Mouse (Mus musculus) hindbrain, embryonic 11.5 days (tissue): ENCODE data around the gene Tshz2. TPM values are rescaled to one million over a fixed set of nuclear protein-coding genes. Genes with fewer than 3 reads are reported as not detected.

Experiments used
- ATAC-seq: fragments of 200-750 bp; cut with Nextera tagmentation; 2 replicates; pipeline ENCODE4 v1.8.0; 2017; ENCODE audit warnings: mild to moderate bottlenecking, moderate TSS enrichment, moderate library complexity; ENCODE audit not compliant: low FRiP score
- DNase-seq: peaks from one replicate; pipeline ENCODE4 v3.0.0-alpha.2; 2015; ENCODE audit warnings: low spot score
- H3K27ac ChIP-seq: fragments of 300-500 bp; sonication (generic); 2 replicates; pipeline ENCODE4 v1.5.1; 2014; ENCODE audit warnings: mild to moderate bottlenecking, low read depth, low read length
- H3K27me3 ChIP-seq: fragments of 300-500 bp; sonication (generic); 2 replicates; pipeline ENCODE4 v1.6.1; 2014; ENCODE audit warnings: mild to moderate bottlenecking, low read length, moderate library complexity, mixed read lengths; ENCODE audit not compliant: control insufficient read depth, insufficient read depth
- H3K36me3 ChIP-seq: fragments of 300-500 bp; sonication (generic); 2 replicates; pipeline ENCODE4 v1.6.1; 2014; ENCODE audit warnings: mild to moderate bottlenecking, low read length, moderate library complexity, mixed read lengths; ENCODE audit not compliant: control insufficient read depth, insufficient read depth
- H3K4me1 ChIP-seq: fragments of 300-500 bp; sonication (generic); replicated peaks from 2 replicates; pipeline ENCODE4 v1.6.1; 2014; ENCODE audit warnings: low read length, mixed read lengths; ENCODE audit not compliant: control insufficient read depth, insufficient read depth
- H3K4me2 ChIP-seq: fragments of 300-500 bp; sonication (generic); replicated peaks from 2 replicates; pipeline ENCODE4 v1.6.1; 2014; ENCODE audit warnings: mild to moderate bottlenecking, low read depth, low read length
- H3K4me3 ChIP-seq: fragments of 300-500 bp; sonication (generic); 2 replicates; pipeline ENCODE4 v1.5.1; 2014; ENCODE audit warnings: low read depth, low read length
- H3K9ac ChIP-seq: fragments of 300-500 bp; sonication (generic); 2 replicates; pipeline ENCODE4 v1.6.1; 2014; ENCODE audit warnings: low read depth, low read length
- H3K9me3 ChIP-seq: fragments of 300-500 bp; sonication (generic); 2 replicates; pipeline ENCODE4 v1.6.1; 2016; ENCODE audit warnings: low read length; ENCODE audit not compliant: control insufficient read depth
- WGBS: fragments of 180-500 bp; shearing (Covaris S2); extraction: QIAGEN DNeasy Blood & Tissue Kit; methylation state at CpG from one replicate; pipeline ENCODE4 v1.1.7; 2014; 5-methylcytosine and 5-hydroxymethylcytosine counted together
- polyA plus RNA-seq: library from polyadenylated mRNA; unstranded; fragments of >200 nt; fragmentation: Nextera tagmentation; extraction: Ambion mirVana; gene quantifications from 2 replicates; pipeline ENCODE4 v1.2.1, GENCODE M21; 2014

The Tshz2 gene
- polyA plus RNA-seq, 1 experiment from 2014 or later: 6.4 TPM

DNA sequence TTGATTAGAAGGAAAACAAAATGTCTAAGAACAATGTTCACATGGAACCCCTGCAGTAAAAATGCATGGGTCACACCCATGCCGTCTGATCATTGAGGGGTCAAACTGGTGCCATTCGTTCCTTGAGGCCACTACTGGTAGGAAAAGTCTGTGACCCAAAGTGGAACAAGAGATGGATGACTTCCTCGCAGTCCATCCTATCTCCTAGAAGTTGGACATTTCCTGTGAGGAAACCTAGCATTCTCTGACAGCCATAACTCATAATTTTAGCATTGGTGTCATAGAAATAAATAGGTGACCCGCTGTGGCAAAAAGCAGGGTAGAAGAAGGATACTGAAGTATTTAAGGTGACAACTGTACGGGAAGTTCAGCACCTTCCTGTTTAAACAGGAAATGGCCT is 41.4 kb downstream of the Tshz2 start:
- Histone ChIP-seq H3K27ac (no peak overlapping the region), H3K4me1 (no peaks in the 10 kb centered on the region), H3K4me3 (no peak overlapping the region), H3K9me3 (no peaks in the 10 kb centered on the region), H3K9ac (no peak overlapping the region), H3K36me3 (no peaks in the 10 kb centered on the region), H3K27me3 (no peaks in the 10 kb centered on the region), H3K4me2 (no peak overlapping the region)
- WGBS: 88% methylated on average over 5 of the region's 5 CpGs
- DNase-seq: no peak
- no peak for ATAC-seq

DNA sequence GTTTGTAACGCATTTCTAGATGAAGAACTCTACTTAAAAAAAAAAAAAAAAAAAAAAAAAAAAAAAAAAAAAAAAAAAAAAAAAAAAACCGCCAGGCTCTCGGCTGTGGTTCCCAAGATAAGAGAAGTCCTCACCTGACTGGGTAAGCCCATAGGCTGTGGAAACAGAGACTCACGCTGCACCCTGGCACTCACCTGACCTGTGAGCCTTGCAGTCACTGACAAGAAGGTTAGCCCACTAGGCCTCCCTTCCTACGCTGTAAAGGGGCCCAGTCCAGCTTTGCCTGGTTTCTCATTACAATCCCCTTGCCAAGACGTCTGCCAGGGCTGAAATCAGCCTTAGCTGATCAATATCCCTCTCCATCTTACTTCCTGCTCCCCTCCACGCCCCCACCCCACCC is 46.5 kb downstream of the Tshz2 start:
- Histone ChIP-seq H3K27ac (no peak overlapping the region), H3K4me1 (no peaks in the 10 kb centered on the region), H3K9me3 (no peaks in the 10 kb centered on the region), H3K4me3 (no peak overlapping the region), H3K9ac (no peak overlapping the region), H3K36me3 (no peaks in the 10 kb centered on the region), H3K27me3 (no peaks in the 10 kb centered on the region), H3K4me2 (no peak overlapping the region)
- DNase-seq (no peak), ATAC-seq (no peak)
- WGBS: 77% methylated on average over 7 of the region's 7 CpGs

DNA sequence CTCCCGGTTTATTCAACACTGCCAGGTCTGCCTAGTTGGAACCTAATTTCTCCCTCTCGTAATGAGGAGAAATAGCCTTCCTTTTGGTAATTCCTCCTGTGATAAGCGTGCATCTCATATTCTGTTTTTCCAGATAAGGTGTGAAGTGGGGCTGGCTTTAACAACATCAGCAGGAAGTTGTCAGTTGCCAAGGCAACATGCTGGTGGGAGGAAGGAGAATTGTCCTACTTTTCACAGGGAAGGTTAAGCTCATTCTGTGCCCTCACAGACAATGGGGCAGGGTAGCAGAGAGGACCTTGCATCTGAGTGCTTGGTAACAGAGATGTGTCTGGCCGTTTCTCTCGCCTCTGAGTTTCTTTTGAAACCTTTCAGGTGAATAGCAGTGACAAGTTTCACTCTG is 47.1 kb downstream of the Tshz2 start:
- Histone ChIP-seq H3K27me3 (no peaks in the 10 kb centered on the region), H3K4me3 (no peak overlapping the region), H3K4me1 (no peaks in the 10 kb centered on the region), H3K27ac (no peak overlapping the region), H3K9me3 (no peaks in the 10 kb centered on the region), H3K36me3 (no peaks in the 10 kb centered on the region), H3K9ac (no peak overlapping the region), H3K4me2 (no peak overlapping the region)
- 56% methylated on average over 5 of the region's 5 CpGs for WGBS
- no peak for DNase-seq
- no peak for ATAC-seq

GRCm38 (mm10) chr2:169685260-169685659 is 52.4 kb downstream of the Tshz2 start:
- Histone ChIP-seq H3K27ac (no peak overlapping the region), H3K9ac (no peak overlapping the region), H3K4me1 (no peaks in the 10 kb centered on the region; the same call in 1 of the 2 replicates), H3K27me3 (no peaks in the 10 kb centered on the region), H3K36me3 (no peaks in the 10 kb centered on the region), H3K9me3 (no peaks in the 10 kb centered on the region), H3K4me2 (no peak overlapping the region), H3K4me3 (no peak overlapping the region)
- no peak for ATAC-seq
- WGBS: 48% methylated on average over 5 of the region's 5 CpGs
- DNase-seq: no peak

DNA sequence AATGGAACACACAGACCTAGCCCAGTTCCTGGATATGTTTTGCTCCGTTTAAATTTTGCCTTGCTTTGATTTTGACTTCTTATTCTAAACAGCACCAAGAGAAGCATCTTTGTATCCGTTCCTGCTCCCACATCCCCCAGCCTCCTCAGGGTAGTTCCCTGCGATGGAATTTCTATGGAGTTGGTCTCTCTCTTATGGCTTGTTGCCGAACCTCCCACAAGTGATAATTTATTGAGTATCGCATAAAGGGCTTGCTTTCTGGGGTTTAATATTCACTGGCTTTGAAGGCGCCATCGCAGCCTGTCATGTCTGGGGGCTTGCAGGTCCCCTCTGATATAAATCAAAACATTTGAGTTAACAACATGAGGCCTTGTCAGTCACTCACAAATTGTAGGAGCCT is 52.9 kb downstream of the Tshz2 start:
- Histone ChIP-seq H3K9me3 (no peaks in the 10 kb centered on the region), H3K36me3 (no peaks in the 10 kb centered on the region), H3K27me3 (no peaks in the 10 kb centered on the region), H3K9ac (no peak overlapping the region), H3K4me2 (no peak overlapping the region), H3K4me3 (no peak overlapping the region), H3K27ac (no peak overlapping the region), H3K4me1 (no peaks in the 10 kb centered on the region; the same call in 1 of the 2 replicates)
- WGBS: 81% methylated on average over 7 of the region's 7 CpGs
- DNase-seq: no peak
- ATAC-seq: no peak

DNA sequence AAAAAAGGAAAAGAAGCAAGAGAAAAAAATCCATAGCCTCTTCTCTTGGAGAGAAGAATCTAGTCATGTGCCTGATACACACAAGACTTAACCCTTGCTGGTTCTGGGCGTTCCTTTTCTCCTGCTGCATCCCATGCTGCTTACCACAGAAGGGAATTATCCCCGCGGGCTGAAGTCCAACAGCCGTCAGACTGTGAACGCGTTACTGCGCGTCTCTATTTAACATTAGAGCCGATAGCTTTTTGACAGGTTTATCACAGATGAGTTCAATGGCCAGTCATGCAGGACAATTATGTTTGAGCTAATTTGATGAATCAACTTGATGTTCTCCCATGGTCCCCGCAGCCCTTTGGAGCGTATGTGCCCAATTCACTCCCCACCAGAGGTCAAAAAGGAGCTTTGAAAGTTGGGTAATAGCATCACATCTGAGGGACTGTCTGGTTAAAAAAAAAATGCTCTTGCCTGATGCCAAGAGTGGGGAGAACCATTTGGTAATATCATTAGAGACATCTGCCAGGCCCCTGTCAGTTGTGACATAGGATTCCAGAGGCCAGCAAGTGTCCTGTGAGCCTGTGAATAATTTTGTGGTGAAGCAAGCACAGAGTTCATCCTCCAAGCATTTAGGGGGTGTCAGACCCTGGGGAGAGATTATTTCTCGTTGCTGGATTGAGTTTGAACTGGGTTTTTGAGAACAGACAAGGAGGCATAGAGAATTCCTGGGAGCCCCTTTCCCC is 54.1 kb downstream of the Tshz2 start:
- ATAC-seq (no peak), DNase-seq (no peak)
- H3K4me1 ChIP-seq: no peaks in the 10 kb centered on the region; the same call in 1 of the 2 replicates
- 76% methylated on average over 12 of the region's 12 CpGs for WGBS
- no peaks in the 10 kb centered on the region for H3K36me3 ChIP-seq
- H3K9ac ChIP-seq: no peak overlapping the region
- no peak overlapping the region for H3K4me2 ChIP-seq
- H3K27me3 ChIP-seq: no peaks in the 10 kb centered on the region
- no peaks in the 10 kb centered on the region for H3K9me3 ChIP-seq
- no peak overlapping the region for H3K27ac ChIP-seq
- no peak overlapping the region for H3K4me3 ChIP-seq

DNA sequence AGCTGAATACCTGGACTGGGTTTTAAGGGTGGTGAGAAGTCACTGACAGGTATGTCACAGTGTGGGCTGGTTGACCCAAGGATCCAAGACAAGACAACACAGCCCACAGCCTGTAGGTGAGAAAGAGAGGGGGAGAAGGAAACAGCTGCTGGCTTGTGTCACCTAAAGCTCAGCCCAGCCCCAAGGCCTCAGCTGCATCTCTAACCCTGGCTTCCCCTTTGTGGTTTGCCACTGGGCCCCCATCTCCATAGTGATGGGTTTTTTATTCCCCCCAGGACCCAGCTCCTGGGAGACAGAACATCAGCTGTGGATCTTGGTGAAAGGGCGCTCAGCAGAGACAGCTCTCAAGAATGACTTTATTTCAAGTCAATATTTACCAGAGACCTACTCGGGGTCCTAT is 57.2 kb downstream of the Tshz2 start:
- H3K27me3 ChIP-seq: no peaks in the 10 kb centered on the region
- no peaks in the 10 kb centered on the region for H3K36me3 ChIP-seq
- ATAC-seq (no peak), DNase-seq (no peak)
- WGBS: 76% methylated on average over 2 of the region's 2 CpGs
- no peaks in the 10 kb centered on the region for H3K9me3 ChIP-seq
- no peaks in the 10 kb centered on the region; the same call in 1 of the 2 replicates for H3K4me1 ChIP-seq
- H3K27ac ChIP-seq: no peak overlapping the region
- no peak overlapping the region for H3K9ac ChIP-seq
- no peak overlapping the region for H3K4me2 ChIP-seq
- no peak overlapping the region for H3K4me3 ChIP-seq

- ATAC-seq: no peak
- no peak overlapping the region for H3K27ac ChIP-seq
Measured at GRCm38 (mm10) chr2:169694494-169694893, 61.7 kb downstream of the Tshz2 start.

GRCm38 (mm10) chr2:169695025-169695424 is 62.2 kb downstream of the Tshz2 start:
- no peaks in the 10 kb centered on the region for H3K9me3 ChIP-seq
- H3K9ac ChIP-seq: no peak overlapping the region
- H3K4me1 ChIP-seq: no peaks in the 10 kb centered on the region
- 81% methylated on average over 8 of the region's 9 CpGs for WGBS
- no peak for ATAC-seq
- no peaks in the 10 kb centered on the region for H3K36me3 ChIP-seq
- DNase-seq: no peak
- H3K27ac ChIP-seq: no peak overlapping the region
- H3K4me2 ChIP-seq: no peak overlapping the region
- H3K27me3 ChIP-seq: no peaks in the 10 kb centered on the region
- no peak overlapping the region for H3K4me3 ChIP-seq

More at GRCm38 (mm10) chr2:169694494-169694893, 61.7 kb downstream of the Tshz2 start:
- H3K4me1 ChIP-seq: no peaks in the 10 kb centered on the region; the same call in 1 of the 2 replicates
- 87% methylated on average over 9 of the region's 9 CpGs for WGBS
- H3K36me3 ChIP-seq: no peaks in the 10 kb centered on the region
- no peak for DNase-seq
- H3K27me3 ChIP-seq: no peaks in the 10 kb centered on the region
- no peak overlapping the region for H3K9ac ChIP-seq
- H3K9me3 ChIP-seq: no peaks in the 10 kb centered on the region
- H3K4me3 ChIP-seq: no peak overlapping the region
- H3K4me2 ChIP-seq: no peak overlapping the region
